Mouse (Mus musculus): Measurements from ENCODE around the gene Ptprt. TPM values are rescaled to one million over a fixed set of nuclear protein-coding genes. Genes with fewer than 3 reads are reported as not detected.

The Ptprt gene
- polyA plus RNA-seq, 1 experiment from 2014 or later: 0.44 TPM

- no peak overlapping the region for H3K27ac ChIP-seq
- 94% methylated on average over 1 of the region's 1 CpGs for WGBS
- no peak overlapping the region for H3K4me2 ChIP-seq
- H3K4me1 ChIP-seq: no peaks in the 10 kb centered on the region
- no peak overlapping the region for H3K4me3 ChIP-seq (replicated peaks)
- H3K36me3 ChIP-seq: no peaks in the 10 kb centered on the region
- no peaks in the 10 kb centered on the region for H3K9me3 ChIP-seq
- no peak for ATAC-seq (ENCODE audit: insufficient read depth, low FRiP score, low read depth)
- no peak overlapping the region for H3K9ac ChIP-seq
- no peaks in the 10 kb centered on the region for H3K27me3 ChIP-seq (replicated peaks)
Measured at GRCm38 (mm10) chr2:161858813-161859212, 802.1 kb downstream of the Ptprt start.

DNA sequence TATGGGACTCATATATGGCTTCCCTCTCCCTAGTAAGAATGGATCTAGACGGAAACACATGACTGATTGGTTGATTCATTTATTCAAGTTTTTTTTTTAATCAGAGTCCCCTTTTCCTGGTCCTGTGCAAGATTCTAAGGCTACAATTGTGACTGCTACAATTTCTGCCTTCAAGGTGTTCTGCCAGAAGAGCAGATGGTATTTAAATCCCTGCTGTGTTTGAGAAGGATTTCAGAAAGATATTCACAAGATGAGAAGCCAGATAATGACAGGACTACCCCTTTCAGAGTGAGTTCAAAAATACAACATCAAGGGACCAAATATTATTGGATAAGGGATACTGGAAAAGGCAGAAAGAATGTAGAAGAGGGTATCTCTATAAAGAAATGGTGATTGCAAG, 802.6 kb downstream of the Ptprt start:
- Histone ChIP-seq H3K36me3 (no peaks in the 10 kb centered on the region), H3K4me1 (no peaks in the 10 kb centered on the region), H3K9ac (no peak overlapping the region), H3K4me3 (replicated peaks) (no peak overlapping the region), H3K9me3 (no peaks in the 10 kb centered on the region), H3K27me3 (replicated peaks) (no peaks in the 10 kb centered on the region), H3K4me2 (no peak overlapping the region), H3K27ac (no peak overlapping the region)
- 76% methylated on average over 1 of the region's 1 CpGs for WGBS
- no peak for ATAC-seq (ENCODE audit: insufficient read depth, low FRiP score, low read depth)

DNA sequence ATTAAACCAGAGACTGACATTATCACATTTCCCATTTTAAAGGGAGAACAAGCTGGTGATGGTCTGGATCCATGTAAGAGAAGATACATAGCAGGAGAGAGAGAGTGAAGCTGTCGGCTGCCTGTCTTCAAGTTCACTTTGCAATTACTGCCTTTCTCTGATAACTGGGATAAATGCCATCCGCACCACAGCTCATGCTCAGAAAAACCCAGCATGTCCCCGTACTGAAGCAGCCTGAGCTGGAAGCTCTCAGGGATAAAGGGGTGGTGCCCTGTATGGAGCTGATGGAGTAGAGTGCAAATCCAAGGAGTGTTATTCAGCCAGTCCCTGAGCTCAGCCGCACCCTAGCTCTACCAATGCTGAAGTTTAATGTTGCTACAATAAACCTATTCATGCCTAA, 825.9 kb downstream of the Ptprt start:
- H3K9me3 ChIP-seq: no peaks in the 10 kb centered on the region
- H3K27ac ChIP-seq: no peak overlapping the region
- WGBS: 82% methylated on average over 4 of the region's 4 CpGs
- no peaks in the 10 kb centered on the region for H3K27me3 ChIP-seq (replicated peaks)
- H3K4me1 ChIP-seq: no peaks in the 10 kb centered on the region
- no peaks in the 10 kb centered on the region for H3K36me3 ChIP-seq
- ATAC-seq (ENCODE audit: insufficient read depth, low FRiP score, low read depth): no peak
- H3K9ac ChIP-seq: no peak overlapping the region
- no peak overlapping the region for H3K4me2 ChIP-seq
- no peak overlapping the region for H3K4me3 ChIP-seq (replicated peaks)

DNA sequence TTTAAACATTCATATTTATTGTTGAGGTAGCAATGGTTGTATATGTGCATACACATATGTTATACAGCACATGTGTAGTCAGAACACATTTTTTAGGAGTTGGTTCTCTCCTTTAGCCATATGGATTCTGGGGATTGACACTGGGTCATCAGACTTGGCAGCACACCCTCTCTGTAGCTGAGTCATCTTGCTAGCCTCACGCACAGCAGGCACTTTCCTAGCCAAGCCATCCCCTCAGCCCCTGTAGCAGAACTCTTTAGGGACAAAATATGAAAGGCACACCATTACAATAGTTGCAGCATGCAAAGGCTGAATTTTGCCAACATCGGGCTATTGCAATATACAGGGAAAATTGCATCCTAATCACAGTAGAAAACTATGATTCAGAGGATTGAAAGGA, 827.1 kb downstream of the Ptprt start:
- H3K9ac ChIP-seq: no peak overlapping the region
- 73% methylated on average over 2 of the region's 2 CpGs for WGBS
- H3K9me3 ChIP-seq: no peaks in the 10 kb centered on the region
- no peak for ATAC-seq (ENCODE audit: insufficient read depth, low FRiP score, low read depth)
- H3K36me3 ChIP-seq: no peaks in the 10 kb centered on the region
- no peaks in the 10 kb centered on the region for H3K4me1 ChIP-seq
- no peak overlapping the region for H3K4me2 ChIP-seq
- no peaks in the 10 kb centered on the region for H3K27me3 ChIP-seq (replicated peaks)
- H3K27ac ChIP-seq: no peak overlapping the region
- H3K4me3 ChIP-seq (replicated peaks): no peak overlapping the region

- no peak for ATAC-seq (ENCODE audit: insufficient read depth, low FRiP score, low read depth)
- Histone ChIP-seq H3K4me3 (replicated peaks) (no peak overlapping the region), H3K27ac (no peak overlapping the region), H3K4me2 (no peak overlapping the region), H3K36me3 (no peaks in the 10 kb centered on the region), H3K27me3 (replicated peaks) (no peaks in the 10 kb centered on the region), H3K9ac (no peak overlapping the region), H3K9me3 (no peaks in the 10 kb centered on the region), H3K4me1 (no peaks in the 10 kb centered on the region)
- WGBS: 68% methylated on average over 1 of the region's 1 CpGs
Measured at GRCm38 (mm10) chr2:161813326-161813725, 847.6 kb downstream of the Ptprt start.

GRCm38 (mm10) chr2:161808086-161808801, 852.7 kb downstream of the Ptprt start:
- Histone ChIP-seq H3K27ac (no peak overlapping the region), H3K9ac (no peak overlapping the region), H3K27me3 (replicated peaks) (no peaks in the 10 kb centered on the region), H3K36me3 (no peaks in the 10 kb centered on the region), H3K4me3 (replicated peaks) (no peak overlapping the region), H3K4me1 (no peaks in the 10 kb centered on the region), H3K4me2 (no peak overlapping the region), H3K9me3 (no peaks in the 10 kb centered on the region)
- WGBS: 68% methylated on average over 9 of the region's 9 CpGs
- no peak for ATAC-seq (ENCODE audit: insufficient read depth, low FRiP score, low read depth)

GRCm38 (mm10) chr2:161806287-161807007, 854.5 kb downstream of the Ptprt start:
- Histone ChIP-seq H3K4me2 (no peak overlapping the region), H3K27ac (no peak overlapping the region), H3K9me3 (no peaks in the 10 kb centered on the region), H3K27me3 (replicated peaks) (no peaks in the 10 kb centered on the region), H3K4me1 (no peaks in the 10 kb centered on the region), H3K4me3 (replicated peaks) (no peak overlapping the region), H3K36me3 (no peaks in the 10 kb centered on the region), H3K9ac (no peak overlapping the region)
- WGBS: 45% methylated on average over 8 of the region's 8 CpGs
- ATAC-seq (ENCODE audit: insufficient read depth, low FRiP score, low read depth): no peak

DNA sequence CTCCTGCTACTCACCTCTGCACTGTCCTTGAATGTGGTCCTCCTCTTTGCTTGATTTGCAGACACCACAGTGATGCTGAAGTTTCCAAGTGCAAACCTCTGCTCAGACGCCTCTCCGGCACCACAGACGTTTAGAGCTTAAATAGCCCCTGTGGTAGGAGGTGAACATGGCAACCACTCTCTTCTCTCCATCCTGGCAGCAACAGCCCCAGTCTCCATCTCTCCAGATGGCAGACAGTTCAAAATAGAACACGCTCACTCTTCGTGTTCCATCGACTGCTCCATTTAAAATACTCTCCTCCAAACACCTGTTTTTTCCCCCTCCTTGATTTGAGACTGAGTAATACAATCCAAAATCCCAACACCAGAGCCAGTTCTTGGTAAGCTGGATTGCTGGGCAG, 861.0 kb downstream of the Ptprt start:
- no peak overlapping the region for H3K4me3 ChIP-seq (replicated peaks)
- no peaks in the 10 kb centered on the region for H3K36me3 ChIP-seq
- no peak for ATAC-seq (ENCODE audit: insufficient read depth, low FRiP score, low read depth)
- WGBS: 86% methylated on average over 6 of the region's 6 CpGs
- H3K4me2 ChIP-seq: no peak overlapping the region
- H3K27ac ChIP-seq: no peak overlapping the region
- H3K4me1 ChIP-seq: no peaks in the 10 kb centered on the region
- H3K9me3 ChIP-seq: no peaks in the 10 kb centered on the region
- H3K9ac ChIP-seq: no peak overlapping the region
- no peaks in the 10 kb centered on the region for H3K27me3 ChIP-seq (replicated peaks)

DNA sequence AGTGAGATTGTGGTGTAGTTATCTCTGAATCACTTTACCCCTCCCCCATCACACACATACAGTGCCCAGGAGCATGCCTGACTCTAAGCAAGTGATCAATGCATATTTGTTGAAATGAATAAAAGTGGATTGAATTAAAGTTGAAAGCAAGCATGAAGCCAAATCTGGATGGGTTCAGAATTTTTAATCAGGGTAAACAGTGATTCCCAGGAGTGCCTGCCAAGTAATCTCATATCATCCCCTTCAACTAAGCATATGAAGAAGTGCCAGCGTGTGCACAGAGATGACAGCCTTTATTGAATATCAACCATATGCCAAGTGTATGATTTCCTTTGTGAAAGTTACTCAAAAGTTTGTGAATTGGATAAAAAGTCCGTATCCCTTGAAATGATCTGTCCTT, 893.4 kb downstream of the Ptprt start:
- no peak overlapping the region for H3K4me3 ChIP-seq (replicated peaks)
- H3K4me1 ChIP-seq: no peaks in the 10 kb centered on the region
- H3K27me3 ChIP-seq (replicated peaks): no peaks in the 10 kb centered on the region
- H3K36me3 ChIP-seq: no peaks in the 10 kb centered on the region
- no peak for ATAC-seq (ENCODE audit: insufficient read depth, low FRiP score, low read depth)
- no peak overlapping the region for H3K4me2 ChIP-seq
- no peaks in the 10 kb centered on the region for H3K9me3 ChIP-seq
- no peak overlapping the region for H3K9ac ChIP-seq
- no peak overlapping the region for H3K27ac ChIP-seq
- WGBS: 86% methylated on average over 2 of the region's 2 CpGs

- Histone ChIP-seq H3K36me3 (no peaks in the 10 kb centered on the region), H3K9me3 (no peaks in the 10 kb centered on the region), H3K4me1 (no peaks in the 10 kb centered on the region), H3K27ac (no peak overlapping the region), H3K4me2 (no peak overlapping the region), H3K4me3 (replicated peaks) (no peak overlapping the region), H3K9ac (no peak overlapping the region), H3K27me3 (replicated peaks) (no peaks in the 10 kb centered on the region)
- no peak for ATAC-seq (ENCODE audit: insufficient read depth, low FRiP score, low read depth)
- WGBS: 32% methylated on average over 4 of the region's 4 CpGs
Measured at GRCm38 (mm10) chr2:161713024-161713423, 947.9 kb downstream of the Ptprt start.

GRCm38 (mm10) chr2:161709316-161709715, 951.6 kb downstream of the Ptprt start:
- H3K27me3 ChIP-seq (replicated peaks): no peaks in the 10 kb centered on the region
- no peaks in the 10 kb centered on the region for H3K4me1 ChIP-seq
- H3K27ac ChIP-seq: no peak overlapping the region
- no peak overlapping the region for H3K4me2 ChIP-seq
- ATAC-seq (ENCODE audit: insufficient read depth, low FRiP score, low read depth): no peak
- WGBS: 83% methylated on average over 5 of the region's 5 CpGs
- H3K4me3 ChIP-seq (replicated peaks): no peak overlapping the region
- H3K36me3 ChIP-seq: no peaks in the 10 kb centered on the region
- no peaks in the 10 kb centered on the region for H3K9me3 ChIP-seq
- no peak overlapping the region for H3K9ac ChIP-seq

- WGBS: 91% methylated on average over 7 of the region's 7 CpGs
- H3K36me3 ChIP-seq: no peaks in the 10 kb centered on the region
- no peaks in the 10 kb centered on the region for H3K4me1 ChIP-seq
- H3K27ac ChIP-seq: no peak overlapping the region
- no peak for ATAC-seq (ENCODE audit: insufficient read depth, low FRiP score, low read depth)
- H3K9ac ChIP-seq: no peak overlapping the region
- no peaks in the 10 kb centered on the region for H3K9me3 ChIP-seq
- no peak overlapping the region for H3K4me3 ChIP-seq (replicated peaks)
- no peaks in the 10 kb centered on the region for H3K27me3 ChIP-seq (replicated peaks)
- no peak overlapping the region for H3K4me2 ChIP-seq
Measured at GRCm38 (mm10) chr2:161706386-161706915, 954.5 kb downstream of the Ptprt start.
